Mouse (Mus musculus) CH12.LX (cell line): Measurements from ENCODE around the gene Pros1. TPM values are rescaled to one million over a fixed set of nuclear protein-coding genes. Genes with fewer than 3 reads are reported as not detected.
A peak's percentile ranks its signal among the peaks of the same experiment; 100 is the strongest.

Source experiments
- DNase-seq: peaks from one replicate; pipeline ENCODE4 v3.0.0-alpha.2; 2013; ENCODE audit errors: extremely low read depth
- H3K27ac ChIP-seq: 2 replicates; pipeline ENCODE4 v1.5.1; 2012; ENCODE audit warnings: low read depth, mild to moderate bottlenecking, control low read depth, moderate library complexity; ENCODE audit not compliant: insufficient read depth
- H3K27me3 ChIP-seq: replicated peaks from 2 replicates; pipeline ENCODE3; 2012; ENCODE audit warnings: inconsistent platforms
- H3K36me3 ChIP-seq, 2 experiments: replicated peaks in 1 of 2; 2 replicates each; pipeline versions ENCODE3 to v1.6.1; 2012; ENCODE audit warnings: inconsistent platforms in 1 of 2, low read length in 1 of 2, mild to moderate bottlenecking in 1 of 2, mixed read lengths in 1 of 2, moderate library complexity in 1 of 2; ENCODE audit not compliant: control insufficient read depth in 1 of 2, insufficient read depth in 1 of 2
- H3K4me1 ChIP-seq, 2 experiments: 2 replicates each; pipeline ENCODE4 v1.6.1; 2012; ENCODE audit warnings: inconsistent platforms in 1 of 2, moderate library complexity in 1 of 2; ENCODE audit not compliant: insufficient read depth in 2 of 2, control insufficient read depth in 1 of 2
- H3K4me2 ChIP-seq: 2 replicates; pipeline ENCODE4 v1.6.1; 2012; ENCODE audit warnings: low read depth, mild to moderate bottlenecking, control low read depth; ENCODE audit not compliant: poor library complexity, insufficient read depth, severe bottlenecking
- H3K4me3 ChIP-seq, 3 experiments: fragments of 150-350 bp in 1 of 3; sonication (generic) in 1 of 3; replicated peaks in 1 of 3; 2 replicates each; pipeline versions ENCODE3 to v1.5.1; 2011 to 2012; ENCODE audit warnings: low read depth in 2 of 3, low read length in 2 of 3, mild to moderate bottlenecking in 2 of 3, moderate library complexity in 2 of 3, control low read depth in 1 of 3, improper control_type of control experiment in 1 of 3, inconsistent platforms in 1 of 3, mixed read lengths in 1 of 3; ENCODE audit not compliant: poor library complexity in 1 of 3
- H3K79me2 ChIP-seq: replicated peaks from 2 replicates; pipeline ENCODE4 v1.6.1; 2012; ENCODE audit warnings: mild to moderate bottlenecking, moderate library complexity; ENCODE audit not compliant: control insufficient read depth, poor library complexity, insufficient read depth, severe bottlenecking; ENCODE audit errors: extremely low read depth
- H3K9ac ChIP-seq: 2 replicates; pipeline ENCODE4 v1.6.1; 2012; ENCODE audit warnings: low read depth, mild to moderate bottlenecking, control low read depth, moderate library complexity; ENCODE audit not compliant: insufficient read depth
- H3K9me3 ChIP-seq: replicated peaks from 2 replicates; pipeline ENCODE3; 2012; ENCODE audit warnings: low read length, inconsistent platforms, mixed read lengths
- CTCF ChIP-seq, 2 experiments: IDR thresholded peaks in 1 of 2; conservative IDR thresholded peaks in 1 of 2; 2 replicates each; pipeline ENCODE4 v1.5.1; 2011 to 2012; ENCODE audit warnings: low read depth in 2 of 2, low read length in 2 of 2, improper control_type of control experiment in 1 of 2, inconsistent platforms in 1 of 2, mild to moderate bottlenecking in 1 of 2, moderate library complexity in 1 of 2
- E2F4 ChIP-seq: IDR thresholded peaks from 2 replicates; pipeline ENCODE4 v1.6.1; 2011; ENCODE audit warnings: low read depth, low read length, improper control_type of control experiment; ENCODE audit not compliant: insufficient replicate concordance
- ELF1 ChIP-seq: IDR thresholded peaks from 2 replicates; pipeline ENCODE4 v1.6.1; 2014; ENCODE audit warnings: low read depth, mild to moderate bottlenecking, inconsistent platforms, low read length, improper control_type of control experiment
- ETS1 ChIP-seq: conservative IDR thresholded peaks from 2 replicates; pipeline ENCODE4 v1.6.1; 2012; ENCODE audit warnings: low read depth, mild to moderate bottlenecking, inconsistent platforms, low read length, improper control_type of control experiment, moderate library complexity
- GABPA ChIP-seq: IDR thresholded peaks from 2 replicates; pipeline ENCODE4 v1.6.1; 2012; ENCODE audit warnings: low read depth, low read length, improper control_type of control experiment, inconsistent platforms; ENCODE audit not compliant: insufficient replicate concordance
- JUN ChIP-seq: IDR thresholded peaks from 2 replicates; pipeline ENCODE4 v1.6.1; 2011; ENCODE audit warnings: low read depth, mild to moderate bottlenecking, low read length, improper control_type of control experiment, moderate library complexity; ENCODE audit not compliant: insufficient read depth
- JUND ChIP-seq: conservative IDR thresholded peaks from 2 replicates; pipeline ENCODE4 v1.6.1; 2011; ENCODE audit warnings: low read depth, low read length, improper control_type of control experiment
- KAT2A ChIP-seq: IDR thresholded peaks from 2 replicates; pipeline ENCODE4 v1.6.1; 2012; ENCODE audit warnings: low read length, improper control_type of control experiment, inconsistent platforms; ENCODE audit not compliant: insufficient replicate concordance
- MEF2A ChIP-seq: IDR thresholded peaks from 2 replicates; pipeline ENCODE4 v1.6.1; 2014; ENCODE audit warnings: low read depth, mild to moderate bottlenecking, inconsistent platforms, low read length, improper control_type of control experiment, borderline replicate concordance
- MXI1 ChIP-seq: IDR thresholded peaks from 2 replicates; pipeline ENCODE4 v1.6.1; 2011; ENCODE audit warnings: mild to moderate bottlenecking, low read depth, low read length, improper control_type of control experiment
- POLR2A ChIP-seq: IDR thresholded peaks from 2 replicates; pipeline ENCODE4 v1.6.1; 2011; ENCODE audit warnings: low read depth, mild to moderate bottlenecking, improper control_type of control experiment, low read length
- POLR2AphosphoS2 ChIP-seq: IDR thresholded peaks from 2 replicates; pipeline ENCODE4 v1.6.1; 2011; ENCODE audit warnings: low read depth, low read length, improper control_type of control experiment
- RAD21 ChIP-seq: IDR thresholded peaks from 2 replicates; pipeline ENCODE4 v1.6.1; 2011; ENCODE audit warnings: low read depth, mild to moderate bottlenecking, low read length, improper control_type of control experiment, moderate library complexity
- SMC3 ChIP-seq: IDR thresholded peaks from 2 replicates; pipeline ENCODE4 v1.6.1; 2011; ENCODE audit warnings: low read depth, low read length, improper control_type of control experiment
- USF1 ChIP-seq: IDR thresholded peaks from 2 replicates; pipeline ENCODE4 v1.6.1; 2014; ENCODE audit warnings: low read depth, mild to moderate bottlenecking, inconsistent platforms, low read length, improper control_type of control experiment
- ZC3H11A ChIP-seq: IDR thresholded peaks from 2 replicates; pipeline ENCODE4 v1.6.1; 2012; ENCODE audit warnings: low read depth, mild to moderate bottlenecking, inconsistent platforms, low read length, improper control_type of control experiment
- dilution Hi-C: fragments of 300-500 bp; cut with MboI; formaldehyde crosslinking; loops from 2 replicates; pipeline ENCODE4 v1.14.3; 2020; ENCODE audit warnings: low sequenced_read_pairs; ENCODE audit not compliant: extremely low pct_unique_long_range_greater_than_20kb, extremely low pct_ligation_motif_present
- in situ Hi-C: fragments of 300-500 bp; cut with MboI; formaldehyde crosslinking; loops from 3 replicates; pipeline ENCODE4 v1.14.3; 2019; ENCODE audit warnings: low sequenced_read_pairs, low pct_ligation_motif_present, low pct_unique_long_range_greater_than_20kb, mixed read lengths
- polyA plus RNA-seq: library from polyadenylated mRNA; unstranded; fragments of >175 nt; gene quantifications from 2 replicates; pipeline ENCODE4 v1.2.1, GENCODE M21; 2012; ENCODE audit warnings: low read depth; ENCODE audit not compliant: insufficient read length
- total RNA-seq, 2 experiments: library from RNA; depleted of rRNA; stranded (reverse); fragments of 300-350 nt in 1 of 2; fragments of >200 nt in 1 of 2; gene quantifications; 2 replicates each; pipeline ENCODE4 v1.2.3; 2012 to 2014

Gene Pros1
- total and polyA plus RNA-seq, 3 experiments: 1.3 to 9.7 (median 1.6) TPM

- no peak for DNase-seq
- dilution Hi-C loops (no loop called here), in situ Hi-C loops (no loop called here)
- H3K79me2 ChIP-seq: no peaks in the 10 kb centered on the region
- H3K9me3 ChIP-seq: no peaks in the 10 kb centered on the region
- H3K4me1 ChIP-seq: 0 out of 4 replicates have a peak, but pooled peaks cover 0 to 2% of the 10 kb centered on the region in 2 experiments
- no peaks in the 10 kb centered on the region for H3K36me3 ChIP-seq
- no peak overlapping the region for H3K4me3 ChIP-seq
- no peak overlapping the region for H3K27ac ChIP-seq
- H3K4me2 ChIP-seq: no peak overlapping the region
- no peak for TF ChIP-seq KAT2A
- TF ChIP-seq ZC3H11A: no peak
- TF ChIP-seq E2F4: no peak
- H3K9ac ChIP-seq: no peak overlapping the region
- H3K27me3 ChIP-seq: no peaks in the 10 kb centered on the region
These were observed 110.3 kb downstream of the Pros1 start for GRCm38 (mm10) chr16:62964361-62964763.

GRCm38 (mm10) chr16:62971673-62972332, 117.7 kb downstream of the Pros1 start:
- Histone ChIP-seq H3K36me3 (no peaks in the 10 kb centered on the region), H3K9ac (no peak overlapping the region), H3K27me3 (no peaks in the 10 kb centered on the region), H3K4me3 (no peak overlapping the region), H3K27ac (no peak overlapping the region), H3K9me3 (no peaks in the 10 kb centered on the region), H3K4me1 (no peaks in the 10 kb centered on the region), H3K79me2 (no peaks in the 10 kb centered on the region), H3K4me2 (no peak overlapping the region)
- TF ChIP-seq MEF2A (no peak), MXI1 (no peak), CTCF (conservative IDR thresholded peaks at IDR 0.05 in 1 of 2, IDR thresholded peaks at IDR 0.05 in 1 of 2; ENCODE audit: low read depth in 2 of 2, low read length in 2 of 2) (no peak), JUN (no peak)
- in situ Hi-C loops: no loop called here
- dilution Hi-C loops: no loop called here
- DNase-seq: no peak

- H3K4me3 ChIP-seq: no peak overlapping the region
- TF ChIP-seq JUND (no peak), USF1 (no peak), POLR2AphosphoS2 (no peak), MEF2A (no peak), RAD21 (peak; percentile 61), ELF1 (no peak), CTCF (conservative IDR thresholded peaks at IDR 0.05 in 1 of 2, IDR thresholded peaks at IDR 0.05 in 1 of 2; ENCODE audit: low read depth in 2 of 2, low read length in 2 of 2) (peak in 1 of 2 experiments; percentile 67; a peak in 2 of 4 replicates), SMC3 (peak; percentile 52), ETS1 (no peak), POLR2A (no peak), MXI1 (no peak), GABPA (no peak)
- H3K27me3 ChIP-seq: no peaks in the 10 kb centered on the region
These were observed 120.8 kb downstream of the Pros1 start for GRCm38 (mm10) chr16:62974926-62975325.

More at GRCm38 (mm10) chr16:62974926-62975325, 120.8 kb downstream of the Pros1 start:
- H3K79me2 ChIP-seq: no peaks in the 10 kb centered on the region
- DNase-seq: peak; percentile 24
- no peaks in the 10 kb centered on the region for H3K4me1 ChIP-seq
- in situ Hi-C loops: no loop called here
- H3K36me3 ChIP-seq: no peaks in the 10 kb centered on the region
- H3K4me2 ChIP-seq: no peak overlapping the region
- no peak overlapping the region for H3K9ac ChIP-seq
- dilution Hi-C loops: no loop called here
- no peak overlapping the region for H3K27ac ChIP-seq
- H3K9me3 ChIP-seq: no peaks in the 10 kb centered on the region
